Mouse (Mus musculus) forebrain, embryonic 16.5 days (tissue): ENCODE data around the gene Prkar2b. TPM values are rescaled to one million over a fixed set of nuclear protein-coding genes. Genes with fewer than 3 reads are reported as not detected.

ENCODE experiments used
- polyA plus RNA-seq: library from polyadenylated mRNA; unstranded; fragments of >200 nt; fragmentation: Nextera tagmentation; extraction: Ambion mirVana; gene quantifications from 2 replicates; pipeline ENCODE4 v1.2.1, GENCODE M21; 2015

Prkar2b gene
- polyA plus RNA-seq, 1 experiment from 2014 or later, result 140 TPM

Other genes starting within 250 kb of the Prkar2b start
- gene Hbp1, start 110.8 kb downstream of the Prkar2b start, polyA plus RNA-seq, result 83.3 and 96.3 TPM in 2 replicates
- 0.76 and 1.5 TPM in 2 replicates for gene Pik3cg, start 147.4 kb upstream of the Prkar2b start, polyA plus RNA-seq